Mouse (Mus musculus) bone marrow macrophage, adult 2 months (primary cell): ENCODE results near the gene Rnf43. TPM values are rescaled to one million over a fixed set of nuclear protein-coding genes. Genes with fewer than 3 reads are reported as not detected.

Source experiments
- H3K27ac ChIP-seq: 2 replicates; pipeline ENCODE4 v1.5.1; 2012; ENCODE audit warnings: low read depth, low read length; ENCODE audit not compliant: insufficient read depth
- H3K4me1 ChIP-seq: 2 replicates; pipeline ENCODE4 v1.6.1; 2012; ENCODE audit warnings: low read length; ENCODE audit not compliant: control insufficient read depth, insufficient read depth
- H3K4me3 ChIP-seq: 2 replicates; pipeline ENCODE4 v1.5.1; 2012; ENCODE audit warnings: mild to moderate bottlenecking, low read length, moderate library complexity; ENCODE audit not compliant: insufficient read depth
- CTCF ChIP-seq: IDR thresholded peaks from 2 replicates; pipeline ENCODE4 v1.5.1; 2012; ENCODE audit warnings: low read depth, mild to moderate bottlenecking, low read length, moderate library complexity
- POLR2A ChIP-seq: IDR thresholded peaks from 2 replicates; pipeline ENCODE4 v1.6.1; 2012; ENCODE audit warnings: mild to moderate bottlenecking, low read depth, low read length, borderline replicate concordance
- polyA plus RNA-seq: library from polyadenylated mRNA; stranded (reverse); fragments of >200 nt; gene quantifications from 2 replicates; pipeline ENCODE4 v1.2.4, GENCODE M21; 2012; ENCODE audit not compliant: missing spikeins, insufficient read depth, insufficient read length

Gene Rnf43
- polyA plus RNA-seq, 1 experiment: not detected

- Histone ChIP-seq H3K4me3 (no peak overlapping the region), H3K4me1 (no peaks in the 10 kb centered on the region), H3K27ac (no peak overlapping the region)
- TF ChIP-seq CTCF (no peak), POLR2A (no peak)
Measured at GRCm38 (mm10) chr11:87704289-87704688, 41.8 kb downstream of the Rnf43 start.

GRCm38 (mm10) chr11:87707570-87707969 lies 45.0 kb downstream of the Rnf43 start:
- Histone ChIP-seq H3K4me1 (peaks cover 5% of the 10 kb centered on the region), H3K4me3 (no peak overlapping the region), H3K27ac (no peak overlapping the region)
- TF ChIP-seq POLR2A: no peak
- TF ChIP-seq CTCF: no peak

GRCm38 (mm10) chr11:87708979-87709378 lies 46.5 kb downstream of the Rnf43 start:
- Histone ChIP-seq H3K4me1 (peaks cover 5% of the 10 kb centered on the region), H3K4me3 (no peak overlapping the region), H3K27ac (no peak overlapping the region)
- TF ChIP-seq CTCF: no peak

GRCm38 (mm10) chr11:87709513-87710261 lies 47.2 kb downstream of the Rnf43 start:
- TF ChIP-seq POLR2A (no peak), CTCF (no peak)
- H3K4me1 ChIP-seq: peaks cover 5% of the 10 kb centered on the region
- H3K4me3 ChIP-seq: no peak overlapping the region
- H3K27ac ChIP-seq: no peak overlapping the region

GRCm38 (mm10) chr11:87710262-87710615 lies 47.7 kb downstream of the Rnf43 start:
- TF ChIP-seq CTCF: no peak
- TF ChIP-seq POLR2A: no peak
- Histone ChIP-seq H3K4me1 (peaks cover 5% of the 10 kb centered on the region), H3K27ac (no peak overlapping the region), H3K4me3 (no peak overlapping the region)

DNA sequence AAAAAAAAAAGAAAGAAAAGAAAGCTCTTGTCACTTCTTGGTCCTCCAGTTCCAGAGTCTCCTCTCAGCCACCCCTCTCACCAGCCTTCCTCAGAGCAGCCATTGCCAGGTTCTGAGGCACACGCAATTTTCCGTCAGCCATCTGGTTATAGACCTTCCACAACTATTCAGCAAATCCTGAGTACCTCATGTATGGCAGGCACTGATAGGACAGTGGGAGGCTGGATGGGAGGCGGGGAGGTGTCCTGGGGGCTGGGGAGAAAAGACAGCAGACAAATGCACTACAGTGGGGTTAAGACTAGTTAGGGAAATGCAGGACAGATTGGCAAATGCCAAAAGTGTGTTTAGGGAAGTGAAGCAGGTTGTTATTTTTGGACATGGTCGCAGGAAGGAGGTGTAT lies 49.7 kb downstream of the Rnf43 start:
- H3K4me3 ChIP-seq: no peak overlapping the region
- no peak overlapping the region for H3K27ac ChIP-seq
- TF ChIP-seq POLR2A (no peak), CTCF (no peak)
- H3K4me1 ChIP-seq: peaks cover 5% of the 10 kb centered on the region

DNA sequence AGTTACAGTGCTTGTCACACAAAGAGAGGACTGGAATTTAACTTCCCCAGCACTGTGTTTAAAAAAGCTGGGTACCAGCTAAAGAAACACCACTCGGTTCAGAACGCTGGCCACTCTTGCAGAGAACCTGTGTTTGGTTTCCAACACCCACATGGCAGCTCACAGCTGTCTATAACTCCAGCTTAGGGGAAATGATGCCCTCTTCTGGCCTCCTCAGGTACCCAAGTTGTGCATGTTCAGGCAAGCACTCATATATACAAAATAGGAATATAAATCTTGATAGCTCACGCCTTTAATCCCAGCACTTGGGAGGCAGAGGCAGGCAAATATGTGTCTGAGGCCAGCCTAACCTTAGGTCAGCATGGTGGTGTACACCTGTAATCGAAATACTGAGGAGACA lies 53.5 kb downstream of the Rnf43 start:
- no peak overlapping the region for H3K4me3 ChIP-seq
- TF ChIP-seq POLR2A: no peak
- TF ChIP-seq CTCF: no peak
- peaks cover 5% of the 10 kb centered on the region for H3K4me1 ChIP-seq
- H3K27ac ChIP-seq: no peak overlapping the region

DNA sequence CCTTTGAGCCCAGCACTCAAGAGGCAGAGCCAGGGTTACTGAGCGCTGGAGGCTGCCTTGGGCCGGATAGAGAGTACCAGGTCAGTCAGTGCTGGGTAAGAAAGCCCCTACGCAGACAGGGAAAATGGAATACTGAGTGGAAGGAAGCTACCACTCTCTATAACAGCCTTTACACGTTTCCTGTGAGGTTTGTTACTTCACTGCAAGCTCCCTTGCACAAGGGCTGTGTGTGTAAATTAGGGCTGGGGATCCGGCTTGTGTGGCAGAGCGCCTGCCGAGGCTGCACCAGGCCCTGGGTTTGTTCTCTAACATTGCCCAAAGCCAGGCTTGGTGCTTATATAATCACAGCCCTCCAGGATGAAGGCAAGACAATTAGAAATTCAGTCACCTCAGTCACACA lies 57.0 kb downstream of the Rnf43 start:
- no peak for TF ChIP-seq CTCF
- no peak for TF ChIP-seq POLR2A
- Histone ChIP-seq H3K27ac (no peak overlapping the region), H3K4me1 (no peaks in the 10 kb centered on the region), H3K4me3 (no peak overlapping the region)

DNA sequence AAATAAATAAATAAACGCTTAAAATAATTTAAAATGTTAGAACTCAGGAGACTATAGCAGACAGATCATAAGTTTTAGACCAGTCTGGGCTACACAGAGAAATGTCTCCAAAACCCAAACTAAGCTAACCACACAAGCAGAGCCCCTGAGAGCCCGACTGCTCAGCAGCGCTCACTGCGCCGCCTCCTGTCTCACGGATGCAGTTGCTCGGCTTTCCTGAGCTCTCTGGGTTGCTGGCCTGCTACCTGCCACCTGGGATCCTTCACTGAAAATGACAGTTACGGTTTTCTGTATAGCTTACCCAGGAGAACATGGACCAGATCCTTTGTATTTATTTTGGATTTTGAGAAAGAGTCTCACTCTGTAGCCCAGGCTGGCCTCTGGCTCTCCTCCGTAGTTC lies 57.8 kb downstream of the Rnf43 start:
- no peak for TF ChIP-seq POLR2A
- Histone ChIP-seq H3K4me1 (peaks cover 2% of the 10 kb centered on the region), H3K27ac (no peak overlapping the region), H3K4me3 (no peak overlapping the region)

GRCm38 (mm10) chr11:87720839-87721238 lies 58.3 kb downstream of the Rnf43 start:
- peaks cover 5% of the 10 kb centered on the region for H3K4me1 ChIP-seq
- H3K27ac ChIP-seq: no peak overlapping the region
- no peak overlapping the region for H3K4me3 ChIP-seq
- TF ChIP-seq POLR2A (no peak), CTCF (no peak)

GRCm38 (mm10) chr11:87722168-87722567 lies 59.6 kb downstream of the Rnf43 start:
- Histone ChIP-seq H3K27ac (no peak overlapping the region), H3K4me1 (peaks cover 9% of the 10 kb centered on the region), H3K4me3 (no peak overlapping the region)
- no peak for TF ChIP-seq CTCF
- no peak for TF ChIP-seq POLR2A
